Mouse (Mus musculus): ENCODE results near the gene Gm42674.

- TF ChIP-seq CTCF (IDR thresholded peaks at IDR 0.05; ENCODE audit: extremely low read depth, insufficient read length, insufficient replicate concordance, low read depth, low read length) (no peak), POLR2A (IDR thresholded peaks at IDR 0.05; ENCODE audit: low read depth, low read length) (no peak)
Observed at GRCm38 (mm10) chr3:90581141-90581540, 20.6 kb upstream of the Gm42674 start.

All from small intestine, adult 2 months (tissue).